ENCODE assay signal across 10 mouse cellular contexts in the genomic region with DNA sequence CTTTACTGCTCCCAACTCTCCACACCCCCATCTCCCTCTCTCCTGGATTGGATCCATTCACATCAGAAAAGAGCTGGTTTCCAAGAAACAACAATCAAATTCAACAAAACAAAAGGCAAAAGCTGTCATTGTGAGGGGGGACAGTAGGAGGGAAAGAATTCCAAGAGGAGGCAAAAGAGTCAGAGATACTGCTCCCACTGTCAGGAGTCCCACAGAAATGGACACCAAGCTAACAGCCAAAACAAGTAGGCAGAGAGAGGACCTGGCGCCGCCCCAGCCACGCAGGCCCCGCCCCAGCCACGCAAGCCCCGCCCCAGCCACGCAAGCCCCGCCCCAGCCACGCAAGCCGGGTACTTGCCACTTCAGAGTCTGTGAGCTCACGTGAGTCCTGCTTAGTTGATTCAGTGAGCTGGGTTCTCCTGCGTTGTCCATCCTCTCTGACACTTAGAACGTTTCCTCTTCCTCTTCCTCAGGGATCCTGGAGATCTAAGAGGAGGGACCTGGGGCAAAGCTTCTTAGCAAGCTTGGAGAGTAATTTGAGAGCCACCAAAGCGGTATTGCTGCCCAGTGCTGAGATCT. TPM values are rescaled to one million over a fixed set of nuclear protein-coding genes. Genes with fewer than 3 reads are reported as not detected.
DNase-seq lines count a peak whose midpoint lies in the region; ATAC-seq and TF ChIP-seq lines count a peak whose summit lies in the region.
"Had no signal": no experiment of that assay in that cellular context is flagged by ENCODE, and none has a peak within 500 bp of the region (broad histone marks: within the 10 kb centered on the region; RNA-seq: fewer than 3 reads in every experiment).

No protein-coding gene starts in this region.

- no peak overlapping the region for H3K9ac ChIP-seq in intestine, embryonic 15.5 days
- H3K9ac ChIP-seq in lung, postnatal 0 days (replicated peaks; ENCODE audit: low read depth): no peak overlapping the region
- no peak overlapping the region for H3K9ac ChIP-seq in neural tube, embryonic 15.5 days (replicated peaks)

- no peak overlapping the region for H3K4me3 ChIP-seq in gastrocnemius, adult 2 months
- no peak overlapping the region for H3K4me3 ChIP-seq in intestine, embryonic 15.5 days (replicated peaks)
- H3K4me3 ChIP-seq in lung, postnatal 0 days (ENCODE audit: low read depth, low read length): no peak overlapping the region
- H3K4me3 ChIP-seq in neural tube, embryonic 15.5 days (replicated peaks): no peak overlapping the region

- H3K4me1 ChIP-seq in intestine, embryonic 15.5 days (replicated peaks): no peaks in the 10 kb centered on the region; the same call in 1 of the 2 replicates
- peaks cover 6% of the 10 kb centered on the region; the same call in 1 of the 2 replicates for H3K4me1 ChIP-seq in lung, postnatal 0 days (ENCODE audit: insufficient read depth, low read depth, low read length)
- H3K4me1 ChIP-seq in neural tube, embryonic 15.5 days: no peaks in the 10 kb centered on the region

- no peaks in the 10 kb centered on the region for H3K36me3 ChIP-seq in intestine, embryonic 15.5 days
- H3K36me3 ChIP-seq in lung, postnatal 0 days (ENCODE audit: insufficient read depth, low read length): no peaks in the 10 kb centered on the region
- no peaks in the 10 kb centered on the region for H3K36me3 ChIP-seq in neural tube, embryonic 15.5 days

- DNase-seq in gastrocnemius, adult 2 months: no peak
- no peak for DNase-seq in gastrocnemius, adult 8-10 months (ENCODE audit: low spot score in 2 of 2)
- peak; percentile 82 for DNase-seq in ZHBTc4 (ENCODE audit: low read depth, low spot score)
- peak; percentile 73 for DNase-seq in lung, postnatal 0 days (ENCODE audit: low spot score)
- DNase-seq in left cerebral cortex, adult 11 months (ENCODE audit: low spot score): no peak
- DNase-seq in layer of hippocampus, postnatal 36 days: no peak
- DNase-seq: cerebellum, adult 11-12 months had no signal

- peak; percentile 41; the same call in 1 of the 2 replicates for ATAC-seq in intestine, embryonic 15.5 days
- ATAC-seq in lung, postnatal 0 days: peak; percentile 81
- ATAC-seq in neural tube, embryonic 15.5 days (ENCODE audit: low FRiP score): no peak

- intact Hi-C loops in gastrocnemius, adult 2 months (cut with DNase I): no loop called here

- TF ChIP-seq EP300 in lung, postnatal 0 days (IDR thresholded peaks at IDR 0.05): no peak

- TF ChIP-seq CTCF in gastrocnemius, adult 2 months (IDR thresholded peaks at IDR 0.05): no peak
- TF ChIP-seq CTCF in lung, postnatal 0 days (IDR thresholded peaks at IDR 0.05): no peak

- H3K4me2 ChIP-seq in intestine, embryonic 15.5 days (replicated peaks): no peak overlapping the region
- H3K4me2 ChIP-seq in lung, postnatal 0 days (replicated peaks; ENCODE audit: low read depth, low read length): no peak overlapping the region
- no peak overlapping the region for H3K4me2 ChIP-seq in neural tube, embryonic 15.5 days

- H3K27me3 ChIP-seq in intestine, embryonic 15.5 days (replicated peaks): no peaks in the 10 kb centered on the region
- H3K27me3 ChIP-seq in lung, postnatal 0 days (replicated peaks; ENCODE audit: insufficient read depth, low read length): no peaks in the 10 kb centered on the region
- no peaks in the 10 kb centered on the region for H3K27me3 ChIP-seq in neural tube, embryonic 15.5 days (replicated peaks)

- peak overlapping the region; percentile 38 for H3K27ac ChIP-seq in gastrocnemius, adult 2 months
- 0 out of 2 replicates have a peak overlapping the region, but pooled peaks have one; percentile 11 for H3K27ac ChIP-seq in intestine, embryonic 15.5 days
- peak overlapping the region; percentile 73 for H3K27ac ChIP-seq in lung, postnatal 0 days (ENCODE audit: low read length)
- H3K27ac ChIP-seq in neural tube, embryonic 15.5 days (replicated peaks): no peak overlapping the region
- H3K27ac ChIP-seq: macrophage had no signal

- WGBS in intestine, embryonic 15.5 days: 37% methylated on average over 14 of the region's 14 CpGs
- 26% methylated on average over 14 of the region's 14 CpGs for WGBS in lung, postnatal 0 days
- 50% methylated on average over 14 of the region's 14 CpGs for WGBS in neural tube, embryonic 15.5 days

- no peaks in the 10 kb centered on the region for H3K9me3 ChIP-seq in intestine, embryonic 15.5 days
- H3K9me3 ChIP-seq in lung, postnatal 0 days (ENCODE audit: low read length): no peaks in the 10 kb centered on the region
- H3K9me3 ChIP-seq in neural tube, embryonic 15.5 days (replicated peaks): no peaks in the 10 kb centered on the region; the same call in 1 of the 2 replicates

RNA-seq across cellular contexts. Expression of gene Gm5148, which starts 19.5 kb away (rescaled TPM):
- total RNA-seq in gastrocnemius, adult 2 months (2021): under 1 TPM in 1 of 2 experiments, not detected in 1; 0.25 TPM
- under 1 TPM in 1 of 4 experiments, not detected in 3; 0.45 TPM for total RNA-seq in gastrocnemius, adult 8-10 months (2022)
- 4.8 and 5.1 TPM in 2 replicates for polyA plus RNA-seq in intestine, embryonic 15.5 days (2015; fragmentation: Nextera tagmentation; extraction: Ambion mirVana)
- polyA plus RNA-seq in lung, postnatal 0 days (2015; fragmentation: Nextera tagmentation; extraction: Ambion mirVana): 10.1 and 11.7 TPM in 2 replicates
- 9.2 and 15.2 TPM in 2 replicates for polyA plus RNA-seq in neural tube, embryonic 15.5 days (2015; fragmentation: Nextera tagmentation; extraction: Ambion mirVana)
- total RNA-seq in layer of hippocampus, postnatal 36 days (2021): 1 to 10 TPM; 4.7 to 4.9 TPM

Comparison
In these comparisons a context has a peak if more than half of its experiments do, and no peak if none do; other contexts are left out.
1. DNase-seq: peak in ZHBTc4 (single experiment) and lung, postnatal 0 days (single experiment); none in gastrocnemius, adult 2 months (single experiment), gastrocnemius, adult 8-10 months (0 of 2), left cerebral cortex, adult 11 months (single experiment) and layer of hippocampus, postnatal 36 days (0 of 2).